Mouse (Mus musculus) CD4-positive, CD25-positive, alpha-beta regulatory T cell, adult 4 months (primary cell): ENCODE measurements around the gene Fgd2. TPM values are rescaled to one million over a fixed set of nuclear protein-coding genes. Genes with fewer than 3 reads are reported as not detected.
"Not testable (repeated sequence)": the region's sequence is repeated elsewhere in the genome, so short reads cannot be mapped to it uniquely, and the experiment has no call there.

ENCODE experiments used
- ATAC-seq: one replicate; pipeline ENCODE4 v1.8.0; 2017
- polyA plus RNA-seq, 2 experiments: library from polyadenylated mRNA; unstranded; fragments of 100-300 nt; shearing (Covaris generic); gene quantifications; one replicate each; pipeline ENCODE4 v1.2.1; 2017

Fgd2 gene
- polyA plus RNA-seq = 1 to 10 TPM in 1 of 2 experiments, under 1 TPM in 1; 0.65 to 9.4 TPM

DNA sequence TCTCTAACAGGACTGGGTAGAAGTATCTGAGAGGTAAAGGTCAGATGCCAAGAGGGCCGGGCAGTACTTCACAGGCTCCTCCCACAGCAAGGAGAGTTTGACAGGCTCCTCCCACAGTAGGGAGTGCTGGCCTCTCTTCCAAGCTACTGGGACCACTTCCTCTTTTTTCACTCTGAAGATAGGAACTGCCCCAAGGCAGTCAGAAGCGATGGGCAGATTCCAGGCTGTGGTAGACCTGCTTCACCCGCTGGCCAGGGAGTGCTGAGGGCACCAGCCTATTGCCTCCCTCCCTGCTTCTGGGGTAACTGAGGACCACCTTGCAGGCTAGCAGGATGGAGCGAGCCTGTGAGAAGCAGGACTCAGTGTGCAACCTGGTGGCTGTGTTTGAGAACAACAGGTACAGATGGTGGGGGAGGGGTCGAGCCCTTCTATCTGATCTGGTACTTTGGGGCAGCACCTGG lies at the start of gene Fgd2:
Gene Fgd2 (plus strand): TSS at position 154 of the 461 bp plus-strand sequence.
- no peak for ATAC-seq

DNA sequence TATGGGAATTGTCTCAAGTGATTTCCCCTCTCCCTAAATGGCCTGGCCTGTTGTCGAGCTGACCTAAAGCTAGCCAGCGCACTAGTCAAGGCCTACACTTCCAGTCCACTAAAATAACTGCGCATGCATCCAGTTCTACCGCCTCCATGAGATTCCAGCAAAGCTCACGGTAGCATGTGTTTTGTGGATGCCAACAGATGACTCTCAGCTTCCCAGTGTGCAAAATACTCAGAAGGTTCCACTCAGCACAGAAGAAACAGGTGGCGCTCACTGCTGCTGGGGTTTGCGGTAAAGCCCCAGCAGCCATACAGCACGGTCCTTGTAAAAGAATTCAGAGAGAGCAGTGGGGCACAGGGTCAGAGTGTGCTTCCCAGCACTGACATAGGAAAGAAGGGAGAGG lies 49.1 kb upstream of the Fgd2 start:
- ATAC-seq = no peak

- ATAC-seq = no peak
These were observed 48.6 kb upstream of the Fgd2 start for GRCm38 (mm10) chr17:29312082-29312481.

GRCm38 (mm10) chr17:29313300-29313699 lies 47.4 kb upstream of the Fgd2 start:
- no peak for ATAC-seq

DNA sequence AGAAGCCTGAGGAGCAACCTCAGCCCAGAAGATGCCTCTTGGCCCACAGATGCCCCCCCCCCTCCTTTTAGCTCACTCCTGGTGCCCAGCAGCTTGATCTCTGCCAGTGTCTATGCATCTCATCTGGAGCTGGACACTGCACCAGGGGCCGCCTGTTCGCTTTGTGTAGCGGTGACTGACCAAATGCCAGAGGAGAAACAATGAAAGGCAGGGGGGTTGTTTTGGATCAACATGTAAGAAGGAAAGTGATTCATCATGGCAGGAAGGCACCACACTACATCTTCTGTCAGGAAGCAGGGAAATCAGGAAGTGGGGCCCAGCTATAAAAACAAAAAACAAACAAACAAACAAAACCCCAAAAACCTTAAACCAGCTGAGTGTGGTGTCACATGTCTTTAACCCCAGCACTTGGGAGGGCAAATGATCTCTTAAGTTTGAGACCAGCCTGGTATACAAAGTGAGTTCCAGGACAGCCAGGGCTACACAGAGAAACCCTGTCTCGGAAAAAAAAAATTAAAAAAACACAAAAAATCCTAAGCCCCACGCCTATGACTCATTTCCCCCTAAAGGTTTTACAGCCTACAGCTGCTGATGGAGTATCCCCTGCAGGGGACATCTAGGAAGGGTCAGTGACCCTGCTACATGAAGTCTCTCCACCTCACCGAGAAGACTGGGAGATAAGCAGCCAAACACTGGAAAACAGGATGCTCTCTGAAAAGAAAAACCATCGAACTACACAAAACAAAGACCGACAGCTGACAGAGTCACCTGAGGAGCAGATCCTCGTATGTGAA lies 44.8 kb upstream of the Fgd2 start:
- ATAC-seq = no peak

DNA sequence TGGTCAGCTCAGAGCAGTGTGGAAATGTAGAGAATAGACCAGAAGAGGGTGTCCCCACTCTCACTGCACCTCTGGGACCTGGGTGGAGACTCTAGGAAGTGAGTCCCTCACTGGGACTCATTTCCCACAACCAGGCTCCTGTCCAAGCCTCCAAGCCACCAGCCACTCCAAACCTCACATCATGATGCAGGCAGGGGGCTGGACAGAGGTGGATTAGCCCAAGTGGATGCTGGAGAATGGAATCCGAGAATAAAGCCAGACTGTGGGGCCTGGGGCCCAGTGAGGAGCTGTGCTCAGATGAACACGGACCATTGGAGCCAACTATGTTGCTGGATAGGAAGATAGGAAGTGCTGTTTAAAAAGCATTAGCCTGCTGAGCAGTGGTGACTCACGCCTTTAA lies 43.8 kb upstream of the Fgd2 start:
- no peak for ATAC-seq

GRCm38 (mm10) chr17:29317380-29317779 lies 43.3 kb upstream of the Fgd2 start, which contains the start of gene Pi16:
TSS of gene Pi16 (plus strand) at chr17:29317680.
- ATAC-seq = not testable (repeated sequence)

DNA sequence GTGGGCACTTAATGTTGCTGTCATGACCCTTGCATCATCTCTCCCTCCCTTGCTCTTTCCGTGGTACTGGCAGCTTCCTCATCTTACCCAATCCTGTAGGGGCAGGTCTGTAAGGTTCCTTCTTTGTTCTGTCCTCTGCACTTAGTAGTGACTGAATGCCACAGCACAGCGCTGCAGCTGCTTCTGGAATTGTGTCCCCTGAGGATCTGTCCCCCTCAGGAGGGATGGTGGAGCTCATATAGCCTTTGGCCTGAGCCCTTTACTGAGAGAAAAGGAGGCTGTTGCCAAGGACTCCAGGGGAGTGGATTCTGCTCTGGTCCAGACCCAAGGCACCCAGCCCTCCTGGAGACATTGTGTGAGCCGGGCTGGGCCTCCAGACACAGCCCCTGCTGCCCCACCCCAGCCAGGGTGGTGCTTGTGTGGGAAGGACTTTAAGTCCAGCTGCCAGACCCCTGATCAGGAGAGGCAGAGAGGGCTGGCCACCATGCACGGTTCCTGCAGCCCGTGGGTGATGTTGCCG lies 41.9 kb upstream of the Fgd2 start:
- ATAC-seq = no peak

- no peak for ATAC-seq
These were observed 41.2 kb upstream of the Fgd2 start for GRCm38 (mm10) chr17:29319476-29319875.

DNA sequence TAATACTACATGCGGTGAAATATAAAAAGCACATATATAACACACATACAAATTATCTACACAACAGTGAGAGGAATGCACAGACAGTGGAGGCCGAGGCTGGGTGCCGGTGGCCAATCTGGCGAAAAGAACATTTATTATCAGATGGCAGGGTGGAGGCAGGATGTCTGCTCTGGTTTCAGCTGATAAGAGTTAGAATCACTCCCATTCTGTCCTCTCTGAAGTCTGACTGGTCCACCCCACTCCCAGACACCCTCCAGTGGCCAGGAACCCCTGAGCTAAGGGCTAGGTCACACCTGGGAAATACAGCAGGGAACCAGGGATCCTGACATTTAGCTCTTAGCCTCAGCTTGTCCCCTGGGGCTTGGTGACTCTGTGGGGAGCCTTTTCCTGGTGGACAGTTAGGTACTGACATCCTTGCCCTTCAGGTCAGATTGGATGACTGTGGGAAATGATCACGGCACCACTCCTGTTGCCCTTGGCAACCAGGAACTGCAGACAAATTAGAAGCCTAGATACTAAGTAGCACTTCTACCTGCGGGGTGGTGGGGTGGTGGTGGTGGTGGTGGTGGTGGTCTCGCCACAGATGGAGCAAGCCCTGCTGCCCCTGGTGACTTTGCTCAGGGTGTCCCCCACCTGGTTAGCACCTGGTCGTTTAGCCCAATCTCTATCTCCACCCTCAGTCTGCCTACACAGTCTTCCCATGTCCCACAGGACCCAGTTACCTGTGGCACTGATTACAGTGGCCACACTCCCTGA lies 40.7 kb upstream of the Fgd2 start:
- ATAC-seq = no peak

DNA sequence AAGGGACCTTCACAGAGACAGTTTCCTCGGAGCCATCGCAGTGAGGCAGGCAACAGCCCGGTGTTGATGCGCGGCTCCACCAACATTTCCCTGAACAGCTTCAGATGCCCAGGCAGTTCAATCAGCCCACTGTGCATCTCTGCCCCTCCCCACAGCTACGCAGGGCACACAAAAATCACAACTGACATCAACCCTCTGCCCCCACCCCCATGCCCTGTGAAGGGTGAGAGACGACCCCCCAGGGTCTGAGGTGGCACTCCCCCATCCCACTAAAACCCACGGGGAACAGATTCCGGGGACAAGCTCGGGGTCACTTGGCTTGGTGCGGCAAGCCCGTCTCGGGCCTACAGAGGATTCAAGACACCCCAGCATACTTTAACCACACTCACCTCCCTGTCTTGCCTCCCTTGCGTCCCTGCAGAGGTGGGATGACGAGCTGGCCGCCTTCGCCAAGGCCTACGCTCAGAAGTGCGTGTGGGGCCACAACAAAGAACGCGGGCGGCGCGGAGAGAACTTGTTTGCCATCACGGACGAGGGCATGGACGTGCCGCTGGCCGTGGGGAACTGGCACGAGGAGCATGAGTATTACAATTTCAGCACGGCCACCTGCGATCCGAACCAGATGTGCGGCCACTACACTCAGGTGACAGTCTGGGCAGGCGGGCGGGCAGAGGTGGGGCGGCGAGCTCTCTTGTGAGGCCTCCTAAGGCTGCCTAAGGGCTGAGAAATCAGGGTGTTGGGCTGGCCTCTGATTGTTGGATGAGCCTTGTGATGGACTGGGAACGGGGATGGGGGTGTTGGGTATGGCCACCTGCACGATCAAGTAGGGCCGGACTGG lies 38.7 kb upstream of the Fgd2 start:
- ATAC-seq = no peak

GRCm38 (mm10) chr17:29322603-29322962 lies 38.1 kb upstream of the Fgd2 start:
- ATAC-seq = no peak

DNA sequence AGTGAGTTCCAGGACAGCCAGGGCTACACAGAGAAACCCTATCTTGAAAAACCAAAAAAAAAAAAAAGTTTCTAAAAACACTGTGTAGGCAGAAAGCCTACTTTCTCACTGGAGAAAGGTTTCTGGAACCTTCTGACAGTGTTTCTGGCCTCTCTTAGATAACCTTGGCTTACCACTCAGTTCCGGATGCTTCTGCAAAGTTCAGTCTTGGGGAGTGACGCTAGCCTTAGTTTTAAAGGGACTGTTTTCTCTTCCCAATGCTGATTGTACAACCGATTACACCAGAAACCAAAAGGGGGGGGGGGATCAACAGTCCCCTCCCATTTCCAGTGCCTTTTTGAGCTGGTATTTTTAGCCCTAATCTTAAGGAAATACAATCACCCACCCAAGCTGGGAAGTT lies 37.1 kb upstream of the Fgd2 start:
- no peak for ATAC-seq

- ATAC-seq = no peak
These were observed 34.9 kb upstream of the Fgd2 start for GRCm38 (mm10) chr17:29325831-29326230.

- ATAC-seq = no peak
These were observed 33.9 kb upstream of the Fgd2 start for GRCm38 (mm10) chr17:29326531-29327529.

- ATAC-seq = no peak
These were observed 33.0 kb upstream of the Fgd2 start for GRCm38 (mm10) chr17:29327691-29328090.

- no peak for ATAC-seq
These were observed 30.5 kb upstream of the Fgd2 start for GRCm38 (mm10) chr17:29330221-29330620.

- ATAC-seq = no peak
These were observed 29.9 kb upstream of the Fgd2 start for GRCm38 (mm10) chr17:29330671-29331410.

- ATAC-seq = no peak
These were observed 28.5 kb upstream of the Fgd2 start for GRCm38 (mm10) chr17:29332186-29332685.

DNA sequence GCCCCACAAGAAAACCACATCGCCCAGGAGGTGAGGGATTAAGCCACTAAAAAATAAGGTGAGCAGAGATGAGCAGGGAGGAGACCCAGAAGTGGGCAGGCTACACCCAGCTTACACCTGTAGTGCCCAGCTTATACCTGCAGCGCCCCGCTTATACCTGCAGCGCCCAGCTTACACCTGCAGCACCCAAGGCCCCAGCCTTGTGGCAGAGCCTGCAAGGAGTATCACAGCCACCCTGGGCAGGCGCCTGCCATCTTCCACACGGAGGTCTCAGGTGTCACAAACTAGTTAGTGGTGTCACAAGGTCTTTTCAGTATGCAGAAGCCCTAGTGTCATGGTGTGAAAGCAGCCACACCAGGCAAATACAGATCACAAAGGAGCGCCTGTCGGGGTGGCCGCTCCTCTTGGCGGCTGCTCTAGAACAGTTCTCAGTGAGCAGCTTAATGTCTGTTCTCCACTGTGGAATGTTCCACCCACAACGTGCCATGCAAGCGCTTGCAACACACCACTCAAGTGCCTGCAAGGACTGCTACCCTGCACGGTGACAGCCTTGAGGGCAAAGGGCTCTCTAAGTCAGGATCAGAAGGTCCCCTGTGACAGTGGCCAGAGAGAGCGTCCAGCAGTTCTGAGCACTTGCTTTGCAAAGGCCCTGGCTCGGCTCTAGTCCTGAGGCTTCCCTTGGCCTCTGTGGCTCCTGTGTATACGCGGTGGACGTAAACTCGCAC lies 24.3 kb upstream of the Fgd2 start:
- ATAC-seq = no peak
